26 mouse cellular contexts compared by ENCODE assay signal in genomic region chr1:106059516-106060277, GRCm38 (mm10).
A peak's percentile ranks its signal among the peaks of the same experiment; 100 is the strongest.
DNase-seq lines count a peak whose midpoint lies in the region; ATAC-seq and TF ChIP-seq lines count a peak whose summit lies in the region.
"Had no signal": no experiment of that assay in that cellular context is flagged by ENCODE, and none has a peak within 500 bp of the region (broad histone marks: within the 10 kb centered on the region; RNA-seq: fewer than 3 reads in every experiment).

No protein-coding gene starts in this region.

- ATAC-seq in heart, embryonic 11.5 days (replicated peaks; ENCODE audit: insufficient number of reproducible peaks, low FRiP score, low TSS enrichment), result no peak
- no peak for ATAC-seq in kidney, embryonic 14.5 days (ENCODE audit: low FRiP score, low TSS enrichment)
- ATAC-seq in lung, postnatal 0 days, result no peak
- no peak for ATAC-seq in stomach, postnatal 0 days (ENCODE audit: low FRiP score, low TSS enrichment)
- ATAC-seq in midbrain, postnatal 0 days (ENCODE audit: low FRiP score), result no peak
- ATAC-seq: hindbrain, embryonic 16.5 days; liver, embryonic 12.5 days; midbrain, embryonic 16.5 days had no signal

- H3K36me3 ChIP-seq in heart, embryonic 11.5 days (ENCODE audit: control insufficient read depth, insufficient read depth, low read length), result no peaks in the 10 kb centered on the region
- no peaks in the 10 kb centered on the region for H3K36me3 ChIP-seq in kidney, embryonic 14.5 days (ENCODE audit: control insufficient read depth, insufficient read depth, low read length)
- no peaks in the 10 kb centered on the region for H3K36me3 ChIP-seq in lung, postnatal 0 days (ENCODE audit: insufficient read depth, low read length)
- no peaks in the 10 kb centered on the region for H3K36me3 ChIP-seq in stomach, postnatal 0 days (ENCODE audit: control insufficient read depth, insufficient read depth, low read length)
- no peaks in the 10 kb centered on the region for H3K36me3 ChIP-seq in midbrain, postnatal 0 days (ENCODE audit: insufficient read depth, low read length)
- H3K36me3 ChIP-seq: embryonic facial prominence, embryonic 10.5 days; embryonic facial prominence, embryonic 15.5 days; forebrain, embryonic 12.5 days; limb, embryonic 13.5 days; liver, embryonic 12.5 days had no signal

- no peaks in the 10 kb centered on the region for H3K27me3 ChIP-seq in heart, embryonic 11.5 days (ENCODE audit: control insufficient read depth, insufficient read depth, low read length)
- no peaks in the 10 kb centered on the region for H3K27me3 ChIP-seq in kidney, embryonic 14.5 days (ENCODE audit: control insufficient read depth, insufficient read depth, low read length)
- H3K27me3 ChIP-seq in lung, postnatal 0 days (replicated peaks; ENCODE audit: insufficient read depth, low read length), result no peaks in the 10 kb centered on the region
- no peaks in the 10 kb centered on the region for H3K27me3 ChIP-seq in stomach, postnatal 0 days (ENCODE audit: control insufficient read depth, insufficient read depth, low read length)
- no peaks in the 10 kb centered on the region for H3K27me3 ChIP-seq in midbrain, postnatal 0 days (ENCODE audit: insufficient read depth, low read length)
- H3K27me3 ChIP-seq: embryonic facial prominence, embryonic 15.5 days; forebrain, embryonic 12.5 days; limb, embryonic 13.5 days; liver, embryonic 12.5 days had no signal

- no peak overlapping the region for H3K27ac ChIP-seq in heart, embryonic 11.5 days (ENCODE audit: low read depth, low read length)
- H3K27ac ChIP-seq in kidney, embryonic 14.5 days (ENCODE audit: low read depth, low read length), result no peak overlapping the region
- H3K27ac ChIP-seq in lung, postnatal 0 days (ENCODE audit: low read length), result no peak overlapping the region
- no peak overlapping the region for H3K27ac ChIP-seq in stomach, postnatal 0 days (replicated peaks)
- H3K27ac ChIP-seq in midbrain, postnatal 0 days (ENCODE audit: low read depth, low read length), result no peak overlapping the region
- H3K27ac ChIP-seq: embryonic facial prominence, embryonic 10.5 days; embryonic facial prominence, embryonic 15.5 days; forebrain, embryonic 12.5 days; limb, embryonic 13.5 days; liver, embryonic 12.5 days had no signal

- no peak overlapping the region for H3K4me3 ChIP-seq in heart, embryonic 11.5 days (ENCODE audit: low read depth, low read length)
- H3K4me3 ChIP-seq in kidney, embryonic 14.5 days (ENCODE audit: low read length), result no peak overlapping the region
- H3K4me3 ChIP-seq in lung, postnatal 0 days (ENCODE audit: low read depth, low read length), result no peak overlapping the region
- H3K4me3 ChIP-seq in stomach, postnatal 0 days (ENCODE audit: low read depth, low read length), result no peak overlapping the region
- no peak overlapping the region for H3K4me3 ChIP-seq in midbrain, postnatal 0 days (ENCODE audit: low read depth, low read length)
- H3K4me3 ChIP-seq: embryonic facial prominence, embryonic 10.5 days; embryonic facial prominence, embryonic 15.5 days; forebrain, embryonic 12.5 days; limb, embryonic 13.5 days; liver, embryonic 12.5 days had no signal

- H3K4me2 ChIP-seq in heart, embryonic 11.5 days, result no peak overlapping the region
- no peak overlapping the region for H3K4me2 ChIP-seq in kidney, embryonic 14.5 days (replicated peaks; ENCODE audit: low read depth, low read length)
- no peak overlapping the region for H3K4me2 ChIP-seq in lung, postnatal 0 days (replicated peaks; ENCODE audit: low read depth, low read length)
- H3K4me2 ChIP-seq in stomach, postnatal 0 days (replicated peaks; ENCODE audit: low read depth), result no peak overlapping the region
- H3K4me2 ChIP-seq in midbrain, postnatal 0 days (ENCODE audit: low read depth, low read length, poor library complexity, severe bottlenecking), result no peak overlapping the region
- H3K4me2 ChIP-seq: embryonic facial prominence, embryonic 15.5 days; forebrain, embryonic 12.5 days; limb, embryonic 13.5 days; liver, embryonic 12.5 days; midbrain, embryonic 11.5 days had no signal

- TF ChIP-seq EP300 in lung, postnatal 0 days (IDR thresholded peaks at IDR 0.05), result no peak
- TF ChIP-seq EP300 in stomach, postnatal 0 days (optimal IDR thresholded peaks at IDR 0.05), result no peak

- DNase-seq in heart, adult 11 months, result peak; percentile 68
- DNase-seq in kidney, adult 18-20 months, result peak; percentile 1
- no peak for DNase-seq in lung, postnatal 0 days (ENCODE audit: low spot score)
- DNase-seq in lung, postnatal 36 days, result no peak
- peak; percentile 4 for DNase-seq in stomach, postnatal 0 days (ENCODE audit: low spot score)
- no peak for DNase-seq in midbrain, postnatal 0 days (ENCODE audit: low spot score)
- DNase-seq: adrenal gland, postnatal 10 days; cerebellum, adult 8-10 months; cerebellum, postnatal 25 days; gastrocnemius, postnatal 14 days; kidney, adult 11 months; lung, adult 18-20 months; lung, postnatal 14 days; retina, postnatal 1 day; right cerebral cortex, postnatal 14 days; thymus, postnatal 25 days had no signal

- no peaks in the 10 kb centered on the region for H3K9me3 ChIP-seq in heart, embryonic 11.5 days (replicated peaks; ENCODE audit: control insufficient read depth, low read length)
- H3K9me3 ChIP-seq in kidney, embryonic 14.5 days (ENCODE audit: control insufficient read depth, low read length), result no peaks in the 10 kb centered on the region
- no peaks in the 10 kb centered on the region for H3K9me3 ChIP-seq in lung, postnatal 0 days (ENCODE audit: low read length)
- no peaks in the 10 kb centered on the region for H3K9me3 ChIP-seq in stomach, postnatal 0 days (ENCODE audit: control insufficient read depth, low read length)
- H3K9me3 ChIP-seq in midbrain, postnatal 0 days (ENCODE audit: low read length), result no peaks in the 10 kb centered on the region
- H3K9me3 ChIP-seq: embryonic facial prominence, embryonic 10.5 days; embryonic facial prominence, embryonic 15.5 days; forebrain, embryonic 12.5 days; limb, embryonic 13.5 days; liver, embryonic 12.5 days had no signal

- no peak overlapping the region for H3K9ac ChIP-seq in heart, embryonic 11.5 days (ENCODE audit: low read depth, low read length)
- H3K9ac ChIP-seq in kidney, embryonic 14.5 days (ENCODE audit: low read depth, low read length), result no peak overlapping the region
- no peak overlapping the region for H3K9ac ChIP-seq in lung, postnatal 0 days (replicated peaks; ENCODE audit: low read depth)
- H3K9ac ChIP-seq in stomach, postnatal 0 days (ENCODE audit: low read length), result no peak overlapping the region
- H3K9ac ChIP-seq in midbrain, postnatal 0 days (replicated peaks; ENCODE audit: low read length, poor library complexity, severe bottlenecking), result no peak overlapping the region
- H3K9ac ChIP-seq: embryonic facial prominence, embryonic 15.5 days; forebrain, embryonic 12.5 days; limb, embryonic 13.5 days; liver, embryonic 12.5 days had no signal

- H3K4me1 ChIP-seq in heart, embryonic 11.5 days (ENCODE audit: control insufficient read depth, insufficient read depth, low read length), result 0 out of 2 replicates have a peak, but pooled peaks cover 3% of the 10 kb centered on the region
- no peaks in the 10 kb centered on the region for H3K4me1 ChIP-seq in kidney, embryonic 14.5 days (ENCODE audit: control insufficient read depth, insufficient read depth, low read length)
- H3K4me1 ChIP-seq in lung, postnatal 0 days (ENCODE audit: insufficient read depth, low read depth, low read length), result peaks cover 7% of the 10 kb centered on the region; the same call in 1 of the 2 replicates
- H3K4me1 ChIP-seq in stomach, postnatal 0 days (replicated peaks; ENCODE audit: control insufficient read depth, insufficient read depth), result no peaks in the 10 kb centered on the region; the same call in 1 of the 2 replicates
- 0 out of 2 replicates have a peak, but pooled peaks cover 3% of the 10 kb centered on the region for H3K4me1 ChIP-seq in midbrain, postnatal 0 days (ENCODE audit: insufficient read depth, low read length)
- H3K4me1 ChIP-seq: embryonic facial prominence, embryonic 10.5 days; embryonic facial prominence, embryonic 15.5 days; limb, embryonic 13.5 days; liver, embryonic 12.5 days had no signal

- WGBS in heart, embryonic 11.5 days (ENCODE audit: insufficient replicate concordance), result 78% methylated on average over 4 of the region's 4 CpGs
- WGBS in kidney, embryonic 14.5 days, result 84% methylated on average over 4 of the region's 4 CpGs
- WGBS in lung, postnatal 0 days, result 88% methylated on average over 4 of the region's 4 CpGs
- WGBS in stomach, postnatal 0 days, result 84% methylated on average over 4 of the region's 4 CpGs
- 86% methylated on average over 4 of the region's 4 CpGs for WGBS in midbrain, postnatal 0 days

- TF ChIP-seq CTCF in lung, postnatal 0 days (IDR thresholded peaks at IDR 0.05), result 0 out of 2 replicates have a peak, but pooled peaks have one; percentile 19
- TF ChIP-seq CTCF in stomach, postnatal 0 days (IDR thresholded peaks at IDR 0.05; ENCODE audit: low read depth), result peak; percentile 18; the same call in 1 of the 2 replicates
- TF ChIP-seq CTCF in midbrain, postnatal 0 days (IDR thresholded peaks at IDR 0.05), result no peak

Comparison
In these comparisons a context has a peak if more than half of its experiments do, and no peak if none do; other contexts are left out.
1. DNase-seq: peak in heart, adult 11 months (single experiment), kidney, adult 18-20 months (single experiment) and stomach, postnatal 0 days (single experiment); none in lung, postnatal 0 days (single experiment), lung, postnatal 36 days (single experiment) and midbrain, postnatal 0 days (single experiment).